Mouse (Mus musculus) MEL (cell line): ENCODE measurements around the gene Kdm7a. TPM values are rescaled to one million over a fixed set of nuclear protein-coding genes. Genes with fewer than 3 reads are reported as not detected.
A peak's percentile ranks its signal among the peaks of the same experiment; 100 is the strongest.

Experiments used
- DNase-seq: peaks from one replicate; pipeline ENCODE4 v3.0.0; 2011; ENCODE audit warnings: low read depth, low spot score
- H3K27ac ChIP-seq: 2 replicates; pipeline ENCODE4 v1.5.1; 2012; ENCODE audit warnings: low read depth, mild to moderate bottlenecking, control low read depth, low read length, moderate library complexity; ENCODE audit not compliant: control insufficient read depth
- H3K27me3 ChIP-seq, 2 experiments: fragments of 150-350 bp in 1 of 2; sonication (generic) in 1 of 2; 2 replicates each; pipeline ENCODE4 v1.6.1; 2012; ENCODE audit warnings: low read length in 2 of 2, mild to moderate bottlenecking in 2 of 2, improper control_type of control experiment in 1 of 2, moderate library complexity in 1 of 2; ENCODE audit not compliant: insufficient read depth in 2 of 2, control insufficient read depth in 1 of 2
- H3K36me3 ChIP-seq, 2 experiments: 2 replicates each; pipeline ENCODE4 v1.6.1; 2012 to 2014; ENCODE audit warnings: low read length in 2 of 2, improper control_type of control experiment in 1 of 2, inconsistent platforms in 1 of 2, mild to moderate bottlenecking in 1 of 2; ENCODE audit not compliant: insufficient read depth in 2 of 2, control insufficient read depth in 1 of 2
- H3K4me1 ChIP-seq, 2 experiments: fragments of 150-350 bp in 1 of 2; sonication (generic) in 1 of 2; 2 replicates each; pipeline ENCODE4 v1.6.1; 2012; ENCODE audit warnings: low read length in 2 of 2, improper control_type of control experiment in 1 of 2, mild to moderate bottlenecking in 1 of 2; ENCODE audit not compliant: insufficient read depth in 2 of 2, control insufficient read depth in 1 of 2
- H3K4me3 ChIP-seq, 2 experiments: fragments of 150-350 bp in 1 of 2; sonication (generic) in 1 of 2; 2 replicates each; pipeline ENCODE4 v1.5.1; 2012; ENCODE audit warnings: low read depth in 2 of 2, low read length in 2 of 2, mild to moderate bottlenecking in 2 of 2, moderate library complexity in 2 of 2, control low read depth in 1 of 2, improper control_type of control experiment in 1 of 2; ENCODE audit not compliant: control insufficient read depth in 1 of 2, insufficient read depth in 1 of 2
- H3K79me2 ChIP-seq: 2 replicates; pipeline ENCODE4 v1.6.1; 2012; ENCODE audit warnings: mild to moderate bottlenecking, low read length, moderate library complexity; ENCODE audit not compliant: control insufficient read depth, poor library complexity, insufficient read depth
- H3K9ac ChIP-seq: 2 replicates; pipeline ENCODE4 v1.6.1; 2012; ENCODE audit warnings: low read depth, mild to moderate bottlenecking, control low read depth, low read length, moderate library complexity; ENCODE audit not compliant: control insufficient read depth, poor library complexity, severe bottlenecking
- H3K9me3 ChIP-seq: fragments of 150-350 bp; sonication (generic); replicated peaks from 2 replicates; pipeline ENCODE4 v1.6.1; 2012; ENCODE audit warnings: mild to moderate bottlenecking, low read length, improper control_type of control experiment, moderate library complexity; ENCODE audit not compliant: insufficient read depth
- CTCF ChIP-seq, 3 experiments: IDR thresholded peaks in 2 of 3; conservative IDR thresholded peaks in 1 of 3; 2 replicates each; pipeline ENCODE4 v1.5.1; 2011 to 2012; ENCODE audit warnings: low read length in 3 of 3, low read depth in 2 of 3, mild to moderate bottlenecking in 2 of 3, improper control_type of control experiment in 1 of 3, inconsistent platforms in 1 of 3, mixed read lengths in 1 of 3, moderate library complexity in 1 of 3; ENCODE audit not compliant: control insufficient read depth in 1 of 3, insufficient read depth in 1 of 3, poor library complexity in 1 of 3, severe bottlenecking in 1 of 3
- E2F4 ChIP-seq: IDR thresholded peaks from 2 replicates; pipeline ENCODE4 v1.6.1; 2011; ENCODE audit warnings: low read depth, low read length, improper control_type of control experiment, borderline replicate concordance
- EP300 ChIP-seq, 2 experiments: IDR thresholded peaks; 2 replicates each; pipeline ENCODE4 v1.6.1; 2011; ENCODE audit warnings: improper control_type of control experiment in 2 of 2, low read length in 2 of 2, low read depth in 1 of 2, mild to moderate bottlenecking in 1 of 2
- GABPA ChIP-seq: IDR thresholded peaks from 2 replicates; pipeline ENCODE4 v1.6.1; 2012; ENCODE audit warnings: low read depth, mild to moderate bottlenecking, inconsistent platforms, low read length, improper control_type of control experiment, moderate library complexity
- GATA1 ChIP-seq: IDR thresholded peaks from 2 replicates; pipeline ENCODE4 v1.6.1; 2011; ENCODE audit warnings: low read depth, low read length, improper control_type of control experiment
- KAT2A ChIP-seq: conservative IDR thresholded peaks from 2 replicates; pipeline ENCODE4 v1.6.1; 2012; ENCODE audit warnings: low read depth, low read length, improper control_type of control experiment, inconsistent platforms
- MXI1 ChIP-seq: IDR thresholded peaks from 2 replicates; pipeline ENCODE4 v1.6.1; 2011; ENCODE audit warnings: mild to moderate bottlenecking, low read depth, low read length, improper control_type of control experiment
- NELFE ChIP-seq: IDR thresholded peaks from 2 replicates; pipeline ENCODE4 v1.6.1; 2011; ENCODE audit warnings: low read depth, low read length, improper control_type of control experiment
- RAD21 ChIP-seq: IDR thresholded peaks from 2 replicates; pipeline ENCODE4 v1.6.1; 2011; ENCODE audit warnings: mild to moderate bottlenecking, low read depth, low read length, improper control_type of control experiment
- SIN3A ChIP-seq: IDR thresholded peaks from 2 replicates; pipeline ENCODE4 v1.6.1; 2012; ENCODE audit warnings: low read length, improper control_type of control experiment, inconsistent platforms
- SMC3 ChIP-seq: IDR thresholded peaks from 2 replicates; pipeline ENCODE4 v1.6.1; 2011; ENCODE audit warnings: low read depth, low read length, improper control_type of control experiment
- TCF12 ChIP-seq: IDR thresholded peaks from 2 replicates; pipeline ENCODE4 v1.6.1; 2014; ENCODE audit warnings: low read depth, mild to moderate bottlenecking, inconsistent platforms, low read length, improper control_type of control experiment, moderate library complexity
- ZC3H11A ChIP-seq: IDR thresholded peaks from 2 replicates; pipeline ENCODE4 v1.6.1; 2012; ENCODE audit warnings: low read depth, mild to moderate bottlenecking, inconsistent platforms, low read length, improper control_type of control experiment
- ZKSCAN1 ChIP-seq: IDR thresholded peaks from 2 replicates; pipeline ENCODE4 v1.6.1; 2012; ENCODE audit warnings: low read depth, mild to moderate bottlenecking, inconsistent platforms, low read length, improper control_type of control experiment, moderate library complexity
- ZNF384 ChIP-seq: IDR thresholded peaks from 2 replicates; pipeline ENCODE4 v1.6.1; 2012; ENCODE audit warnings: low read depth, mild to moderate bottlenecking, inconsistent platforms, low read length, improper control_type of control experiment
- polyA plus RNA-seq, 2 experiments: library from polyadenylated mRNA; stranded (reverse) in 1 of 2; unstranded in 1 of 2; fragments of >175 nt in 1 of 2; fragments of >200 nt in 1 of 2; gene quantifications; 2 replicates each; pipeline versions ENCODE4 v1.2.1 to v1.2.4; 2012; ENCODE audit warnings: low replicate concordance in 2 of 2, low read depth in 1 of 2; ENCODE audit not compliant: insufficient read length in 2 of 2, insufficient read depth in 1 of 2, missing spikeins in 1 of 2
- total RNA-seq: library from RNA; depleted of rRNA; stranded (reverse); fragments of 300-350 nt; gene quantifications from 2 replicates; pipeline ENCODE4 v1.2.3, GENCODE M21; 2012

Gene Kdm7a
- total and polyA plus RNA-seq, 3 experiments, result 1.7 to 2.5 TPM; not detected in 1

DNA sequence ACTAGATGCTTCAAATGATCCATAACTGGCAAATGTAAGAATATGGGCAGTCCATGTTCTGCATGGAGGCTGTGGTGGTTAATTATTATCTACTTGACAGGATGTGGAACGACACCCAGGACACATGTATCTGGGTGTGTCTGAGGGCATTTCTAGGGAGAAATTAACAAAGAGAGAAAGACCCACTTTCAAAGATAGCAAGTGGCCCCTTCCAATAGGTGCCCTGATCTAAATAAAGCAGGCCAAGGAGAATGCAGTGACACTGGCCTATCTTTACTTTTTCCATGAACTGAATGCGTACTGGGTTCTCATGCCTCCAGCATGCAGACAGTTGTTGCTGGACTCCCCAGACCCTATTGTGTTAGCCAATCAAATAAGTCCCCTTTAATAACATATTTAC is 15.1 kb downstream of the Kdm7a start:
- Histone ChIP-seq H3K36me3 (peaks cover 0 to 10% of the 10 kb centered on the region in 2 experiments; a peak in 3 of 4 replicates), H3K9ac (no peak overlapping the region), H3K27me3 (no peaks in the 10 kb centered on the region), H3K4me1 (peaks cover 7 to 13% of the 10 kb centered on the region in 2 experiments; a peak in 3 of 4 replicates), H3K79me2 (no peaks in the 10 kb centered on the region; the same call in 1 of the 2 replicates), H3K27ac (no peak overlapping the region), H3K4me3 (no peak overlapping the region), H3K9me3 (no peaks in the 10 kb centered on the region)
- TF ChIP-seq EP300 (IDR thresholded peaks at IDR 0.05; ENCODE audit: low read depth in 1 of 2, low read length in 2 of 2) (peak in 1 of 2 experiments; percentile 35; a peak in 1 of 4 replicates), MXI1 (no peak)
- DNase-seq, result peak; percentile 29

DNA sequence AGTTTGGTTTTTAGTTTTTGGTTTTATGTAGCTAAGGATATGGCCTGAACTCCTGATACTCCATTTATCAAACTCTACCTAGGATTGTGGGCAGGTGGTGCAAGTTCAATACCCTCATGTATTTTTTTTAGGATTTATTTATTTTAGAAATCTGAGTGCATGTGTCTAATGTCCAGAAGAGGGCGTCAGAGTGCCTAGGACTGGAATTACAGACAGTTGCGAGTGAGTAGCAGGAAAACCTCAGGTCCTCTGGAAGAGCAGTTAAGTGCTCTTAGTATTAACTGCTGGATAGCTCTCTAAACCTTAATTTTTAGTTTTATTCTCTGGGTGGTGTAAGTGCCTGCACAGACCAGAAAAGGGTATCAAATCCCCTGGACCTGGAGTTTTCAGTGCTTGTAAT is 19.4 kb downstream of the Kdm7a start:
- Histone ChIP-seq H3K9me3 (no peaks in the 10 kb centered on the region), H3K79me2 (no peaks in the 10 kb centered on the region), H3K27me3 (no peaks in the 10 kb centered on the region), H3K4me3 (no peak overlapping the region), H3K36me3 (peaks cover 0 to 10% of the 10 kb centered on the region in 2 experiments; a peak in 3 of 4 replicates), H3K4me1 (peaks cover 7 to 9% of the 10 kb centered on the region in 2 experiments; a peak in 3 of 4 replicates), H3K9ac (no peak overlapping the region), H3K27ac (no peak overlapping the region)
- TF ChIP-seq GATA1 (no peak), ZC3H11A (peak; percentile 45; the same call in 1 of the 2 replicates), SIN3A (no peak), ZNF384 (peak; percentile 60), EP300 (IDR thresholded peaks at IDR 0.05; ENCODE audit: low read depth in 1 of 2, low read length in 2 of 2) (no peak), SMC3 (peak; percentile 74), NELFE (no peak), RAD21 (peak; percentile 71), CTCF (IDR thresholded peaks at IDR 0.05 in 2 of 3, conservative IDR thresholded peaks at IDR 0.05 in 1 of 3; ENCODE audit: control insufficient read depth in 1 of 3, insufficient read depth in 1 of 3, low read depth in 2 of 3, low read length in 3 of 3, poor library complexity in 1 of 3, severe bottlenecking in 1 of 3) (peak; percentile 52 to 74 (median 54)), KAT2A (no peak), E2F4 (no peak), ZKSCAN1 (no peak)
- DNase-seq, result peak; percentile 71

DNA sequence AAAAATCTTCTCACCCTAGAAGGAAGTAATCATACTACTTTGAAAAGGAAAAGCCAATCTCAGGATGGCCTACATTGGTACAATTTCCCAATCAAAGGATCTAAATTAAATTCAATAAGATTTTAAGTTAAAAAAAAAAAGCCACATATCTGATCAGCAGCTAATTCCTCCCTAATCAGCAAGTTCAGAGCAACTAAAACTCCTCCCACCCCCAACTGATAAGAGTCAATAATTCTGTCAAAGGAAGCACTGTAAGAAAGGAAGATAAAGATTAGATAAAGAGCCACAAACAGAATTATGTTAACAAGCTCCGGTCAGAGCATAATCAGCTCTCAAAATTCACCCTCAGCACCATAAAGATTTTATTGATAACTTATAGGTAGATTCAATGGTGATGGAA is 37.5 kb downstream of the Kdm7a start:
- Histone ChIP-seq H3K9me3 (no peaks in the 10 kb centered on the region), H3K27ac (no peak overlapping the region), H3K27me3 (no peaks in the 10 kb centered on the region), H3K4me1 (peaks cover 4 to 12% of the 10 kb centered on the region in 2 experiments; a peak in 3 of 4 replicates), H3K4me3 (no peak overlapping the region), H3K9ac (no peak overlapping the region), H3K36me3 (peaks cover 3 to 19% of the 10 kb centered on the region in 2 experiments; a peak in 2 of 4 replicates), H3K79me2 (no peaks in the 10 kb centered on the region)
- no peak for TF ChIP-seq GABPA
- peak; percentile 74 for TF ChIP-seq GATA1
- TF ChIP-seq EP300 (IDR thresholded peaks at IDR 0.05; ENCODE audit: low read depth in 1 of 2, low read length in 2 of 2), result peak; percentile 16 to 68; a peak in 2 of 4 replicates
- peak; percentile 49; the same call in 1 of the 2 replicates for TF ChIP-seq TCF12
- peak; percentile 65; the same call in 1 of the 2 replicates for TF ChIP-seq ZNF384
- TF ChIP-seq SIN3A, result no peak
- DNase-seq, result no peak
